16 mouse cellular contexts compared by ENCODE assay signal in the genomic region with DNA sequence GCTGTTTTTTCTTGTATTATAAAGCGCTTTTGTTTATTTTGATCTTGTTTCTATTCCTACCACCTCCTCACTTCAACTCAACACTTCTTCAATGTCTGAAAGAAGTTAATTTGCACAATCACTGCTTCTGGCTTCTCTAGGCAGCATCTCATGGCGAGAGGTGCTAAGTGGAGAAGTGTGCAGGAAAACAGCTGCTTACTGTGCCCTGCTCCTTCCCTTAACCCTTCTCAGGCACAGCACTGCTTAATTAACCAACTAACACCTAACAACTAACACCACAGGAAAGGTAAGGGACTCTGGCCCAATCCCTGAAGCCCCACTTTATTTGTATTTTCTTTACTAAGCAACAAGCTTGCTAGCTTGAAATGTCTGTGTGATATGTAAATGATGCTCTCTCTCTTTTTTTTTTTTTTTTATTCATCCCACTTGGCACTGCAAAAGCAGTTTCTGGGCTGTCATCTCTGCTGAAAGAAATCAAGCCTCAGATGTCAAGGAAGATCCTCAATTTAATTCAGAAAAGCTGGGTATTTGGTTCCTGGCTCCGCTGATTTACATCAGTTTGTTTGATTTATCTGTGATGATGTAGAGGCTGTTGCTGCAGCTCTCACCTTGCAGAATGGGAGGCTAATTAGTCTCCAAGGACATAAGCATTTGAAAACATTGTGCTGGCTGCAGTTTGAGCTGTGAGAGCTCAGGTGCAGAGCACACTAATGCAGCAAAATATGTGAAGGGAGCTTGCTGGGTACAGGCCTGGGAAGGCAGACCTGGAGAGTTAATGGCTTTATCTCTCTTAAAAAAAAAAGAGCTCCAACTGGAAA.
A peak's percentile ranks its signal among the peaks of the same experiment; 100 is the strongest.
DNase-seq lines count a peak whose midpoint lies in the region; ATAC-seq lines count a peak whose summit lies in the region.
"Had no signal": no experiment of that assay in that cellular context is flagged by ENCODE, and none has a peak within 500 bp of the region (broad histone marks: within the 10 kb centered on the region; RNA-seq: fewer than 3 reads in every experiment).

No protein-coding gene starts in this region.

- peak; percentile 81 for ATAC-seq in hindbrain, embryonic 13.5 days (ENCODE audit: low FRiP score)
- ATAC-seq in forebrain, embryonic 12.5 days (ENCODE audit: low FRiP score): peak; percentile 92
- ATAC-seq in hindbrain, embryonic 15.5 days (ENCODE audit: low FRiP score, low read depth): peak; percentile 76; the same call in 1 of the 2 replicates
- peak; percentile 78; the same call in 1 of the 2 replicates for ATAC-seq in neural tube, embryonic 14.5 days (ENCODE audit: low read depth)
- no peak for ATAC-seq in kidney, embryonic 15.5 days (replicated peaks; ENCODE audit: low FRiP score)
- ATAC-seq: liver, embryonic 12.5 days had no signal

- H3K4me3 ChIP-seq in hindbrain, embryonic 13.5 days: no peak overlapping the region
- H3K4me3 ChIP-seq in hindbrain, embryonic 10.5 days: no peak overlapping the region
- H3K4me3 ChIP-seq in forebrain, embryonic 12.5 days (replicated peaks): no peak overlapping the region
- H3K4me3 ChIP-seq in hindbrain, embryonic 15.5 days: no peak overlapping the region
- no peak overlapping the region for H3K4me3 ChIP-seq in neural tube, embryonic 14.5 days (ENCODE audit: low read depth, low read length)
- no peak overlapping the region for H3K4me3 ChIP-seq in kidney, embryonic 15.5 days (replicated peaks)
- H3K4me3 ChIP-seq: heart, embryonic 10.5 days; liver, embryonic 12.5 days had no signal

- no peak for DNase-seq in hindbrain, embryonic 10.5 days (ENCODE audit: low spot score)
- DNase-seq in cerebellum, adult 11-12 months: no peak
- DNase-seq: cerebellum, adult 9-10 months; gastrocnemius, postnatal 10 days; heart, postnatal 36 days; kidney, adult 18-20 months; left cerebral cortex, postnatal 4 days; right cerebral cortex, postnatal 25 days had no signal

- H3K36me3 ChIP-seq in hindbrain, embryonic 13.5 days: no peaks in the 10 kb centered on the region
- no peaks in the 10 kb centered on the region for H3K36me3 ChIP-seq in hindbrain, embryonic 10.5 days
- no peaks in the 10 kb centered on the region for H3K36me3 ChIP-seq in forebrain, embryonic 12.5 days (replicated peaks)
- H3K36me3 ChIP-seq in hindbrain, embryonic 15.5 days: no peaks in the 10 kb centered on the region
- no peaks in the 10 kb centered on the region for H3K36me3 ChIP-seq in neural tube, embryonic 14.5 days (ENCODE audit: control insufficient read depth, insufficient read depth, low read length)
- H3K36me3 ChIP-seq in kidney, embryonic 15.5 days: no peaks in the 10 kb centered on the region
- H3K36me3 ChIP-seq: G1E; heart, embryonic 10.5 days; liver, embryonic 12.5 days had no signal

- no peaks in the 10 kb centered on the region for H3K9me3 ChIP-seq in hindbrain, embryonic 13.5 days
- no peaks in the 10 kb centered on the region for H3K9me3 ChIP-seq in hindbrain, embryonic 10.5 days
- no peaks in the 10 kb centered on the region for H3K9me3 ChIP-seq in forebrain, embryonic 12.5 days
- H3K9me3 ChIP-seq in hindbrain, embryonic 15.5 days: no peaks in the 10 kb centered on the region
- no peaks in the 10 kb centered on the region for H3K9me3 ChIP-seq in neural tube, embryonic 14.5 days (ENCODE audit: control insufficient read depth, low read length)
- H3K9me3 ChIP-seq in kidney, embryonic 15.5 days (replicated peaks): no peaks in the 10 kb centered on the region
- H3K9me3 ChIP-seq: G1E; heart, embryonic 10.5 days; liver, embryonic 12.5 days had no signal

- H3K4me2 ChIP-seq in hindbrain, embryonic 13.5 days: no peak overlapping the region
- H3K4me2 ChIP-seq in forebrain, embryonic 12.5 days: no peak overlapping the region
- H3K4me2 ChIP-seq in hindbrain, embryonic 15.5 days: no peak overlapping the region
- no peak overlapping the region for H3K4me2 ChIP-seq in neural tube, embryonic 14.5 days (ENCODE audit: low read depth, low read length)
- H3K4me2 ChIP-seq in kidney, embryonic 15.5 days: no peak overlapping the region
- H3K4me2 ChIP-seq: liver, embryonic 12.5 days had no signal

- H3K27ac ChIP-seq in hindbrain, embryonic 13.5 days: peak overlapping the region; percentile 61; the same call in 1 of the 2 replicates
- no peak overlapping the region for H3K27ac ChIP-seq in hindbrain, embryonic 10.5 days
- peak overlapping the region; percentile 68; the same call in 1 of the 2 replicates for H3K27ac ChIP-seq in forebrain, embryonic 12.5 days
- peak overlapping the region; percentile 54; the same call in 1 of the 2 replicates for H3K27ac ChIP-seq in hindbrain, embryonic 15.5 days (replicated peaks)
- no peak overlapping the region for H3K27ac ChIP-seq in neural tube, embryonic 14.5 days (ENCODE audit: low read depth, low read length)
- H3K27ac ChIP-seq in kidney, embryonic 15.5 days: no peak overlapping the region
- H3K27ac ChIP-seq: heart, embryonic 10.5 days; liver, embryonic 12.5 days had no signal

- H3K27me3 ChIP-seq in hindbrain, embryonic 13.5 days: no peaks in the 10 kb centered on the region
- H3K27me3 ChIP-seq in hindbrain, embryonic 10.5 days (ENCODE audit: insufficient read depth, poor library complexity, severe bottlenecking): no peaks in the 10 kb centered on the region
- H3K27me3 ChIP-seq in forebrain, embryonic 12.5 days: no peaks in the 10 kb centered on the region
- H3K27me3 ChIP-seq in hindbrain, embryonic 15.5 days: no peaks in the 10 kb centered on the region
- H3K27me3 ChIP-seq in neural tube, embryonic 14.5 days (ENCODE audit: control insufficient read depth, insufficient read depth, low read length): no peaks in the 10 kb centered on the region
- H3K27me3 ChIP-seq in kidney, embryonic 15.5 days: no peaks in the 10 kb centered on the region
- H3K27me3 ChIP-seq: liver, embryonic 12.5 days had no signal

- H3K4me1 ChIP-seq in hindbrain, embryonic 13.5 days (replicated peaks): peaks cover 7% of the 10 kb centered on the region
- no peaks in the 10 kb centered on the region for H3K4me1 ChIP-seq in hindbrain, embryonic 10.5 days (replicated peaks)
- H3K4me1 ChIP-seq in forebrain, embryonic 12.5 days: no peaks in the 10 kb centered on the region
- 0 out of 2 replicates have a peak, but pooled peaks cover 10% of the 10 kb centered on the region for H3K4me1 ChIP-seq in hindbrain, embryonic 15.5 days (replicated peaks)
- H3K4me1 ChIP-seq in neural tube, embryonic 14.5 days (ENCODE audit: control insufficient read depth, insufficient read depth, low read length): no peaks in the 10 kb centered on the region
- H3K4me1 ChIP-seq in kidney, embryonic 15.5 days: no peaks in the 10 kb centered on the region
- H3K4me1 ChIP-seq: heart, embryonic 10.5 days; liver, embryonic 12.5 days had no signal

- H3K9ac ChIP-seq in hindbrain, embryonic 13.5 days: no peak overlapping the region
- no peak overlapping the region for H3K9ac ChIP-seq in forebrain, embryonic 12.5 days
- H3K9ac ChIP-seq in hindbrain, embryonic 15.5 days: no peak overlapping the region
- H3K9ac ChIP-seq in neural tube, embryonic 14.5 days (replicated peaks; ENCODE audit: low read depth, low read length): no peak overlapping the region
- H3K9ac ChIP-seq in kidney, embryonic 15.5 days: no peak overlapping the region
- H3K9ac ChIP-seq: liver, embryonic 12.5 days had no signal

- 43% methylated on average over 3 of the region's 3 CpGs for WGBS in hindbrain, embryonic 13.5 days
- WGBS in hindbrain, embryonic 10.5 days: 44% methylated on average over 3 of the region's 3 CpGs
- 40% methylated on average over 3 of the region's 3 CpGs for WGBS in forebrain, embryonic 12.5 days
- WGBS in hindbrain, embryonic 15.5 days: 48% methylated on average over 3 of the region's 3 CpGs
- WGBS in neural tube, embryonic 14.5 days: 49% methylated on average over 3 of the region's 3 CpGs
- WGBS in kidney, embryonic 15.5 days: 45% methylated on average over 3 of the region's 3 CpGs

Comparison
In these comparisons a context has a peak if more than half of its experiments do, and no peak if none do; other contexts are left out.
1. H3K27ac ChIP-seq: peak in hindbrain, embryonic 13.5 days (single experiment), forebrain, embryonic 12.5 days (single experiment) and hindbrain, embryonic 15.5 days (single experiment); none in hindbrain, embryonic 10.5 days (single experiment), neural tube, embryonic 14.5 days (single experiment) and kidney, embryonic 15.5 days (single experiment).